Mouse (Mus musculus) olfactory bulb, adult 2 months (tissue): ENCODE results near the gene Ercc8.

Experiments used
- CTCF ChIP-seq: fragments of 200-500 bp; IDR thresholded peaks from 2 replicates; pipeline ENCODE4 v1.5.1; 2012; ENCODE audit warnings: low read depth, mild to moderate bottlenecking, low read length, moderate library complexity; ENCODE audit not compliant: insufficient read depth
- POLR2A ChIP-seq: fragments of 200-500 bp; IDR thresholded peaks from 2 replicates; pipeline ENCODE4 v1.6.1; 2012; ENCODE audit warnings: mild to moderate bottlenecking, low read depth, low read length, moderate library complexity; ENCODE audit not compliant: insufficient read depth

GRCm38 (mm10) chr13:108210960-108211359 is 52.4 kb downstream of the Ercc8 start:
- no peak for TF ChIP-seq POLR2A
- TF ChIP-seq CTCF = no peak
